ENCODE assay signal across 7 mouse cellular contexts in the genomic region with DNA sequence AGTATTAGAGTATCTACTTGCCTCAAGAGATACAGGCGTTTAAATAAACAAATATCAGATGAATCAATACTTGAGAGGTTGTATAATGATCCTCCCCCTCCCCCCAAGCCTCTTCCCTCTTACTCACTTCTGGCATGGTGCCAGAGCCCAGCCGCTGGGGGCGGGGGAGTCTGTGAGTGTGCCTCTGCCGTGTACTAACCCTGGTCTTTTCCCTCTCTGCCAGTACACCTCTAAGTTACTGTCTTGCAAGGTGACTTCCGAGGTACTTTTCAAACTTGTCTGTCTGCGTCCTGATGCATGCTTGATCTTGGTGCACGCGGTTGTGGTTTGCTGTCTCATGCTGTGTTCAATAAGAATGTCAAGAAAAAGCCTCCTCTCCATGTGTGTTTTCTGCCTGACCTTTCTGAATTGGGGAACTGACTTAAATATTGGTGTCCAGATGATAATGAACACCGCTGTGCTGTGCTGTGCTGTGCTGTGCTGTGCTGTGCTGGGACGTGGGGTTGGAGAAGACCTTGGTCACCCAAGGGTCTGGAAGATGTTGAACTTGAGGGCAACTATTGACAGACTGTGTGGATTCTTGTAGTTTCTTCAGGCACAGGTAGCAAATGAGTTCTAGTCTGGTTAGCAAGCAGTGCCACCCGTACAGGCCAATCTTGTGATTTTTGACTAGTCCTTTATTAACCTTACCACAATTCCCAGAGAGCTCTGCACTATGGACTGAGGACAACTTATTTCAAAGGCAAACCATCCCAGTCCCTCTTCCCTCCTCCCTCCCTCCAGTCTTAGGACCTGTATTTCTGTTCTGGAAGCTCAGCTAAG. TPM values are rescaled to one million over a fixed set of nuclear protein-coding genes. Genes with fewer than 3 reads are reported as not detected.
DNase-seq lines count a peak whose midpoint lies in the region; ATAC-seq lines count a peak whose summit lies in the region.

No protein-coding gene starts in this region.

- no peak overlapping the region for H3K4me2 ChIP-seq in neural tube, embryonic 12.5 days (replicated peaks)
- no peak overlapping the region for H3K4me2 ChIP-seq in neural tube, embryonic 15.5 days
- H3K4me2 ChIP-seq in embryonic facial prominence, embryonic 14.5 days (ENCODE audit: low read depth, low read length): no peak overlapping the region
- H3K4me2 ChIP-seq in hindbrain, embryonic 15.5 days: no peak overlapping the region

- no peaks in the 10 kb centered on the region for H3K36me3 ChIP-seq in neural tube, embryonic 12.5 days
- no peaks in the 10 kb centered on the region for H3K36me3 ChIP-seq in neural tube, embryonic 15.5 days
- H3K36me3 ChIP-seq in embryonic facial prominence, embryonic 14.5 days (ENCODE audit: control insufficient read depth, insufficient read depth, low read length): no peaks in the 10 kb centered on the region
- no peaks in the 10 kb centered on the region for H3K36me3 ChIP-seq in hindbrain, embryonic 15.5 days

- no peaks in the 10 kb centered on the region for H3K9me3 ChIP-seq in neural tube, embryonic 12.5 days
- H3K9me3 ChIP-seq in neural tube, embryonic 15.5 days (replicated peaks): no peaks in the 10 kb centered on the region
- no peaks in the 10 kb centered on the region for H3K9me3 ChIP-seq in embryonic facial prominence, embryonic 14.5 days (ENCODE audit: control insufficient read depth, low read length)
- no peaks in the 10 kb centered on the region for H3K9me3 ChIP-seq in hindbrain, embryonic 15.5 days

- peak; percentile 48 for DNase-seq in embryonic facial prominence, embryonic 14.5 days (ENCODE audit: low spot score)
- peak; percentile 54 for DNase-seq in retina, postnatal 1 day
- DNase-seq in spleen, adult 18-20 months: no peak
- no peak for DNase-seq in gastrocnemius, postnatal 25 days

- WGBS in neural tube, embryonic 12.5 days: 71% methylated on average over 11 of the region's 11 CpGs
- 57% methylated on average over 11 of the region's 11 CpGs for WGBS in neural tube, embryonic 15.5 days
- WGBS in embryonic facial prominence, embryonic 14.5 days: 49% methylated on average over 11 of the region's 11 CpGs
- WGBS in hindbrain, embryonic 15.5 days: 51% methylated on average over 11 of the region's 11 CpGs

- ATAC-seq in neural tube, embryonic 12.5 days (ENCODE audit: low FRiP score, low read depth): peak; percentile 71
- ATAC-seq in neural tube, embryonic 15.5 days (ENCODE audit: low FRiP score): no peak
- ATAC-seq in embryonic facial prominence, embryonic 14.5 days (ENCODE audit: low read depth): no peak
- ATAC-seq in hindbrain, embryonic 15.5 days (ENCODE audit: low FRiP score, low read depth): 0 out of 2 replicates have a peak, but pooled peaks have one; percentile 55

- no peaks in the 10 kb centered on the region for H3K27me3 ChIP-seq in neural tube, embryonic 12.5 days (replicated peaks)
- H3K27me3 ChIP-seq in neural tube, embryonic 15.5 days (replicated peaks): no peaks in the 10 kb centered on the region
- H3K27me3 ChIP-seq in embryonic facial prominence, embryonic 14.5 days (replicated peaks; ENCODE audit: control insufficient read depth, insufficient read depth, low read length): no peaks in the 10 kb centered on the region
- no peaks in the 10 kb centered on the region for H3K27me3 ChIP-seq in hindbrain, embryonic 15.5 days

- H3K27ac ChIP-seq in neural tube, embryonic 12.5 days: no peak overlapping the region
- no peak overlapping the region for H3K27ac ChIP-seq in neural tube, embryonic 15.5 days (replicated peaks)
- H3K27ac ChIP-seq in embryonic facial prominence, embryonic 14.5 days (replicated peaks; ENCODE audit: low read depth, low read length): no peak overlapping the region
- H3K27ac ChIP-seq in hindbrain, embryonic 15.5 days (replicated peaks): no peak overlapping the region

- no peak overlapping the region for H3K4me3 ChIP-seq in neural tube, embryonic 12.5 days
- no peak overlapping the region for H3K4me3 ChIP-seq in neural tube, embryonic 15.5 days (replicated peaks)
- no peak overlapping the region for H3K4me3 ChIP-seq in embryonic facial prominence, embryonic 14.5 days (ENCODE audit: low read depth, low read length)
- H3K4me3 ChIP-seq in hindbrain, embryonic 15.5 days: no peak overlapping the region

- peaks cover 20% of the 10 kb centered on the region for H3K4me1 ChIP-seq in neural tube, embryonic 12.5 days
- 0 out of 2 replicates have a peak, but pooled peaks cover 15% of the 10 kb centered on the region for H3K4me1 ChIP-seq in neural tube, embryonic 15.5 days
- H3K4me1 ChIP-seq in embryonic facial prominence, embryonic 14.5 days (ENCODE audit: control insufficient read depth, insufficient read depth, low read length): peaks cover 16% of the 10 kb centered on the region
- peaks cover 5% of the 10 kb centered on the region; the same call in 1 of the 2 replicates for H3K4me1 ChIP-seq in hindbrain, embryonic 15.5 days (replicated peaks)

- no peak overlapping the region for H3K9ac ChIP-seq in neural tube, embryonic 12.5 days
- no peak overlapping the region for H3K9ac ChIP-seq in neural tube, embryonic 15.5 days (replicated peaks)
- no peak overlapping the region for H3K9ac ChIP-seq in embryonic facial prominence, embryonic 14.5 days (ENCODE audit: low read depth, low read length)
- no peak overlapping the region for H3K9ac ChIP-seq in hindbrain, embryonic 15.5 days

RNA-seq across cellular contexts. Expression of a gene that starts 29.8 kb away (rescaled TPM):
- polyA plus RNA-seq in neural tube, embryonic 12.5 days (2016; fragmentation: Nextera tagmentation; extraction: Ambion mirVana): 0.40 and 0.52 TPM in 2 replicates
- 0.36 and 0.74 TPM in 2 replicates for polyA plus RNA-seq in neural tube, embryonic 15.5 days (2015; fragmentation: Nextera tagmentation; extraction: Ambion mirVana)
- 0.19 and 0.42 TPM in 2 replicates for polyA plus RNA-seq in embryonic facial prominence, embryonic 14.5 days (2014; fragmentation: Nextera tagmentation; extraction: Ambion mirVana)
- 0.07 and 0.19 TPM in 2 replicates for polyA plus RNA-seq in hindbrain, embryonic 15.5 days (2015; fragmentation: Nextera tagmentation; extraction: Ambion mirVana)
- total RNA-seq in gastrocnemius, postnatal 25 days (2021): not detected

Comparison
In these comparisons a context has a peak if more than half of its experiments do, and no peak if none do; other contexts are left out.
1. ATAC-seq: peak in neural tube, embryonic 12.5 days (single experiment) and hindbrain, embryonic 15.5 days (single experiment); none in neural tube, embryonic 15.5 days (single experiment) and embryonic facial prominence, embryonic 14.5 days (single experiment).
2. DNase-seq: peak in embryonic facial prominence, embryonic 14.5 days (single experiment) and retina, postnatal 1 day (single experiment); none in spleen, adult 18-20 months (0 of 2) and gastrocnemius, postnatal 25 days (single experiment).